Mouse (Mus musculus) hindbrain, embryonic 13.5 days (tissue): ENCODE results near the gene Snta1. TPM values are rescaled to one million over a fixed set of nuclear protein-coding genes. Genes with fewer than 3 reads are reported as not detected.

ENCODE experiments used
- ATAC-seq: fragments of 200-750 bp; cut with Nextera tagmentation; 2 replicates; pipeline ENCODE4 v1.8.0; 2017; ENCODE audit warnings: moderate TSS enrichment; ENCODE audit not compliant: low FRiP score
- H3K27ac ChIP-seq: fragments of 300-500 bp; sonication (generic); 2 replicates; pipeline ENCODE4 v1.5.1; 2015; ENCODE audit warnings: inconsistent platforms, mild to moderate bottlenecking, moderate library complexity
- H3K27me3 ChIP-seq: fragments of 300-500 bp; sonication (generic); 2 replicates; pipeline ENCODE4 v1.6.1; 2015; ENCODE audit warnings: mild to moderate bottlenecking, inconsistent platforms
- H3K36me3 ChIP-seq: fragments of 300-500 bp; sonication (generic); 2 replicates; pipeline ENCODE4 v1.6.1; 2015; ENCODE audit warnings: mild to moderate bottlenecking, inconsistent platforms
- H3K4me1 ChIP-seq: fragments of 300-500 bp; sonication (generic); replicated peaks from 2 replicates; pipeline ENCODE4 v1.6.1; 2015; ENCODE audit warnings: inconsistent platforms
- H3K4me2 ChIP-seq: fragments of 300-500 bp; sonication (generic); 2 replicates; pipeline ENCODE4 v1.6.1; 2015; ENCODE audit warnings: inconsistent platforms, mild to moderate bottlenecking, moderate library complexity
- H3K4me3 ChIP-seq: fragments of 300-500 bp; sonication (generic); 2 replicates; pipeline ENCODE4 v1.5.1; 2015; ENCODE audit warnings: mild to moderate bottlenecking, inconsistent platforms
- H3K9ac ChIP-seq: fragments of 300-500 bp; sonication (generic); 2 replicates; pipeline ENCODE4 v1.6.1; 2015; ENCODE audit warnings: mild to moderate bottlenecking, inconsistent platforms
- H3K9me3 ChIP-seq: fragments of 300-500 bp; sonication (generic); 2 replicates; pipeline ENCODE4 v1.6.1; 2016; ENCODE audit warnings: inconsistent platforms
- WGBS: fragments of 180-500 bp; shearing (Covaris S2); methylation state at CpG from one replicate; pipeline ENCODE4 v1.1.7; 2015; 5-methylcytosine and 5-hydroxymethylcytosine counted together
- polyA plus RNA-seq: library from polyadenylated mRNA; unstranded; fragments of >200 nt; fragmentation: Nextera tagmentation; extraction: Ambion mirVana; gene quantifications from 2 replicates; pipeline ENCODE4 v1.2.1, GENCODE M21; 2015

The Snta1 gene
- polyA plus RNA-seq, 1 experiment from 2014 or later: 7.6 TPM

DNA sequence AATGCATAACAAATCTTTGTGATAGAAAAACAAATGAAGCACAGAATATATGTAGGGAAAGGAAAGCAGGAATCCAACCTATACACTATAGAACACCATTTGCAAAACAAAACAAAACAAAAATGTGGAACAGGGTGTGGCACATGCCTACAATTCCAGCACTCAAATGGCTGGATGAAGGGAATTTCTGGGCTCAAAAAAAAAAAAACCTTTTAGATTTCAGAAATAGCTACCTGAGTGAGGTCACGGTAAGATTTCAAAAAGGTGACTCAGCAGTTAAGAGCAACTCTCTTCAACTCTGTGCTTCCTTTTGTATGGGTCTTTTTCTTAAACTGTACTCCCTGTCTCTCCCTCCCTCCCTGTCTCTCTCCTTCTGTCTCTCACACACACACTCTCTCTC lies 69.7 kb downstream of the Snta1 start:
- H3K9ac ChIP-seq: no peak overlapping the region
- no peak overlapping the region for H3K27ac ChIP-seq
- no peak overlapping the region for H3K4me2 ChIP-seq
- H3K4me3 ChIP-seq: no peak overlapping the region
- no peaks in the 10 kb centered on the region for H3K4me1 ChIP-seq
- no peak for ATAC-seq
- H3K36me3 ChIP-seq: peaks cover 36% of the 10 kb centered on the region
- H3K27me3 ChIP-seq: no peaks in the 10 kb centered on the region
- WGBS: 82% methylated on average over 1 of the region's 1 CpGs
- no peaks in the 10 kb centered on the region for H3K9me3 ChIP-seq

- Histone ChIP-seq H3K9me3 (no peaks in the 10 kb centered on the region), H3K4me3 (no peak overlapping the region), H3K4me1 (no peaks in the 10 kb centered on the region), H3K36me3 (peaks cover 18% of the 10 kb centered on the region), H3K27ac (no peak overlapping the region), H3K27me3 (no peaks in the 10 kb centered on the region), H3K9ac (no peak overlapping the region), H3K4me2 (no peak overlapping the region)
- 86% methylated on average over 4 of the region's 4 CpGs for WGBS
- ATAC-seq: no peak
These were observed 72.3 kb downstream of the Snta1 start for GRCm38 (mm10) chr2:154335572-154335971.

DNA sequence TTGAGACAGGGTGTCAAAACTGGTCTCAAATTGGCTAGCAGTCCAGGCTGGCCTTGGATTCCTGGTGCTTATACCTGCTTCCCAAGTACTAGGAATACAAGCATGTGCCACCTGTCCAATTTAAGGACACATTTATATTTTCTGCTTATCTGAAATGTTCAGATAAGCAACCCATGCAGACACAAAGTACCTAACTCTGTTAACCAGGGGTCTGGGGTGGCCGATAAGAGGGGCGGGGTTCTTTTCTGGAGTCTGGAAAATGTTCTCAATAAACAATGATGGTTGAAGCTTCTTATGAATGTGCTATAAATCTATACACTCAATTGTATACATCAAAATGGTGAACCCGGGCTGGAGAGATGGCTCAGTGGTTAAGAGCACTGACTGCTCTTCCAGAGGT lies 81.0 kb downstream of the Snta1 start:
- Histone ChIP-seq H3K4me2 (no peak overlapping the region), H3K4me1 (no peaks in the 10 kb centered on the region), H3K9ac (no peak overlapping the region), H3K27ac (no peak overlapping the region), H3K27me3 (no peaks in the 10 kb centered on the region), H3K36me3 (no peaks in the 10 kb centered on the region), H3K4me3 (no peak overlapping the region), H3K9me3 (0 out of 2 replicates have a peak, but pooled peaks cover 3% of the 10 kb centered on the region)
- 83% methylated on average over 3 of the region's 3 CpGs for WGBS
- no peak for ATAC-seq

Other genes with a start within 250 kb of the Snta1 start
- gene Bpifa5, start 245.5 kb downstream of the Snta1 start, polyA plus RNA-seq: not detected in 2 replicates
- gene Bpifb1, start 217.3 kb downstream of the Snta1 start, polyA plus RNA-seq: 0.27 TPM in 1 of 2 replicates, not detected in the other
- 0.26 and 0.39 TPM in 2 replicates for gene Bpifb5, start 184.4 kb downstream of the Snta1 start, polyA plus RNA-seq
- gene Bpifb9a, start 150.2 kb downstream of the Snta1 start, polyA plus RNA-seq: not detected in 2 replicates
- not detected in 2 replicates for gene Bpifb9b, start 100.9 kb downstream of the Snta1 start, polyA plus RNA-seq
- 16.0 and 16.1 TPM in 2 replicates for gene Cdk5rap1, start 35.1 kb downstream of the Snta1 start, polyA plus RNA-seq
- gene Cbfa2t2, start 28.4 kb upstream of the Snta1 start, polyA plus RNA-seq: 56.1 and 58.7 TPM in 2 replicates
- gene 1700003F12Rik, start 139.0 kb upstream of the Snta1 start, polyA plus RNA-seq: 1.5 and 1.7 TPM in 2 replicates
- 0.43 and 0.55 TPM in 2 replicates for gene Actl10, start 143.7 kb upstream of the Snta1 start, polyA plus RNA-seq
- gene Necab3, start 150.8 kb upstream of the Snta1 start, polyA plus RNA-seq: 14.8 and 15.6 TPM in 2 replicates
- gene E2f1, start 161.8 kb upstream of the Snta1 start, polyA plus RNA-seq: 8.9 and 9.1 TPM in 2 replicates
- gene Pxmp4, start 195.6 kb upstream of the Snta1 start, polyA plus RNA-seq: 14.2 and 16.8 TPM in 2 replicates
- gene Zfp341, start 205.2 kb upstream of the Snta1 start, polyA plus RNA-seq: 1.9 and 2.3 TPM in 2 replicates
- 0.51 TPM in 1 of 2 replicates, not detected in the other for gene 4930519P11Rik, start 205.3 kb upstream of the Snta1 start, polyA plus RNA-seq
- 29.0 and 30.4 TPM in 2 replicates for gene Chmp4b, start 243.6 kb upstream of the Snta1 start, polyA plus RNA-seq